Mouse (Mus musculus) lung, postnatal 14 days (tissue): ENCODE results near the gene Fbxo7.

ENCODE experiments used
- DNase-seq: peaks from one replicate; pipeline ENCODE4 v3.0.0; 2021

Fbxo7 gene

DNA sequence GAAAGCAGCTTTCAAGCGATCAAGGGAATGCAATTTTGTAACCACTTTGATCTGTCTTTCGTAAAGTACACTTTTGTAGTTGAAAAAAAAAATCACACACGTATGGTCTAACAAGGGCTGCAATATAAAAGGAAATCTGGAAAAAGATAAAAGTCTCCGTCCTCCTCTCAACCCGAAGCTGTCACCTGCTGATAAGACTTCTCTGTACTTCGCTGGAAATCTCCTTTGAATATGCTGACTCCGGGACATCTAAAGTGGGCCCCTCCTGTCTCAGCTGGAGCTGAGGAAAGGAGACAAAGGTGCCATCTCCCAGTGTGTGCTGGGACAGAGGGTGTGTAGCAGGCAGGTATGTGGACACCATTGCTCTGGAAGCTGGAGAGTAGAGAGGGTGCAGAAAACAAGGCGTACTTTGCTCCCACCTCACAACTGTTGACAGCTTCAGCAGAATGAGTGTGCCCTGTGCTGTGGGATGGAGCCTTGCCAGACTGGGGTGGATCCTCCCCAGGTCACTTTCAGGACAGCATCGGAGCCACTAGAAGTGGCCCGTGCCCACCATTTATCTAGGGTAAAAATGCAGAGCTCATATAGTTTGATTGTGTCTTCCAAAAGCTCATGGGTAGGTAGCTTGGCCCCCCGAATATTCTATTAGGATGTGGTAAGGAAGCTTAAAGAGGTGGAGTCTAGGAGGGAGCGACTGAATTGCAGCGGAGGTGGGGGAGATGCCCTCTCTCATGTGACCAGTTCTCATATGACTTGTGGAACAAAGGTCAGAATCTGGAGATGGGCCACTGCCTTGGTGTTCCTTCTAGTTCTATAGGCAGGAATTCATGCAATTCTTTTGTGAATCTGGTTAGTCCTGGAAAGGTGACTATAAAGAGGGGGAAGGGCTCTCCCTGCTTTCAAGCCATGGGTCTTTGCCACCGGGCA, 71.6 kb downstream of the Fbxo7 start:
- no peak for DNase-seq

DNA sequence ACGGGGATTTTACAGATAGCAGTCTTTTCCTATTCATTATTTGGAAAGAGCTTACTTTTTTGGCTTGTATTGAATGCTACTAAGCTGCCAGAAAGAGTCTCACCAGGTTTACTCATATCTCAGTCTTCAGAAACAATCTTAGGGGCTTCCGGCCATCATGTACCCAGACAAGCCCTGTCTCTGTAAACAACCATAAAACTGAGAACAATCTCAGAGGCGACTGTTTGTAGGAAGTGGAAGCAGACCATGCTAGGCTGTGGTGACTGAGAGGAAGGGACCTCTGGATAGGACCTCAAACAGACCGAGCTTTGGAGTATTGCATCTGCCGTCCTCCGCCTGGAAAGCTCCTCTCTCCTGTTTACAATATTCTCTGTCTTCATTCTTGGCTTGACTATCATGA, 76.6 kb downstream of the Fbxo7 start:
- DNase-seq, result peak; percentile 13

DNA sequence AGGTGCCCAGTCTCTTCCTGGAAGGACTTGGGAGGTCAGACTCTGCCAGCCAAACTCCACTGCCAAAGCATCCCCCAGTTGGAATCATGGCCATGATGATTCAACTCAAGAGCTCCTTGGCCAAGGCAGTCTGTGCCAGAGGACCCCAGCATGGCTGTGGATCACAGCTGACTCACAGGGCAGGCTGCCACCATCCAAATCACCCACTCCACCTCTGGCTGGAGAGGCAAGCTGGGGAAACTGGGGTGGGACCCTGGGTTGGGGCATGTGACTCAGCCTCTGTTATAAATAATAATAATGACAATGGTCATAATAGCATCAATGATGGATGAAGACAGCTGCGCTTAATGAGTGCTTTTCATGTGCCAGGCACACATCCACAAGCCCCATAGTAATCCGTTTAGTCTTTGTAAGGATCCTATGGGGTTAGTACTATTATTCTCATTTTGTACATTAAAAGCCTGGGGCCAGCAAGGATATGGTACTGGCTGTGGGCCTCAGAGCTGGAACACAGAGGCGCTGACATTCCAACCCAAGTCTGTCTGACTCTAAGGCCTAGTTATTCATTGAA, 78.6 kb downstream of the Fbxo7 start:
- DNase-seq, result peak; percentile 20
